Mouse (Mus musculus) myocyte (in vitro differentiated cells): Measurements from ENCODE around the gene Kcnc3.

Source experiments
- POLR2A ChIP-seq: IDR thresholded peaks from one replicate; pipeline ENCODE4 v1.6.1; 2011; ENCODE audit warnings: low read depth, mild to moderate bottlenecking, control low read depth, moderate library complexity; ENCODE audit not compliant: insufficient read length
- SRF ChIP-seq: IDR thresholded peaks from one replicate; pipeline ENCODE4 v1.6.1; 2011; ENCODE audit warnings: low read depth; ENCODE audit not compliant: control insufficient read depth, insufficient read length

- TF ChIP-seq POLR2A = no peak
- no peak for TF ChIP-seq SRF
These were observed 42.2 kb downstream of the Kcnc3 start for GRCm38 (mm10) chr7:44632676-44633075.
